Mouse (Mus musculus): Measurements from ENCODE around the gene Afp.

- TF ChIP-seq CTCF (IDR thresholded peaks at IDR 0.05; ENCODE audit: insufficient read depth, low read length) (no peak), POLR2A (IDR thresholded peaks at IDR 0.05; ENCODE audit: borderline replicate concordance, extremely low read depth, low read depth, low read length) (no peak)
Observed at GRCm38 (mm10) chr5:90512288-90512955, 21.9 kb downstream of the Afp start.
